Mouse (Mus musculus) neural tube, embryonic 14.5 days (tissue): ENCODE results near the gene Prm1. TPM values are rescaled to one million over a fixed set of nuclear protein-coding genes. Genes with fewer than 3 reads are reported as not detected.

Experiments
- ATAC-seq: fragments of 200-750 bp; cut with Nextera tagmentation; 2 replicates; pipeline ENCODE4 v1.8.0; 2017; ENCODE audit warnings: low read depth, mild to moderate bottlenecking, moderate TSS enrichment, moderate library complexity
- H3K27ac ChIP-seq: fragments of 300-500 bp; sonication (generic); 2 replicates; pipeline ENCODE4 v1.5.1; 2014; ENCODE audit warnings: low read depth, mild to moderate bottlenecking, control low read depth, low read length, moderate library complexity, mixed read lengths
- H3K27me3 ChIP-seq: fragments of 300-500 bp; sonication (generic); 2 replicates; pipeline ENCODE4 v1.6.1; 2014; ENCODE audit warnings: low read length; ENCODE audit not compliant: control insufficient read depth, insufficient read depth
- H3K36me3 ChIP-seq: fragments of 300-500 bp; sonication (generic); 2 replicates; pipeline ENCODE4 v1.6.1; 2014; ENCODE audit warnings: low read length, mixed read lengths; ENCODE audit not compliant: control insufficient read depth, insufficient read depth
- H3K4me1 ChIP-seq: fragments of 300-500 bp; sonication (generic); 2 replicates; pipeline ENCODE4 v1.6.1; 2014; ENCODE audit warnings: low read length; ENCODE audit not compliant: control insufficient read depth, insufficient read depth
- H3K4me2 ChIP-seq: fragments of 300-500 bp; sonication (generic); 2 replicates; pipeline ENCODE4 v1.6.1; 2014; ENCODE audit warnings: mild to moderate bottlenecking, low read depth, low read length, control low read depth
- H3K4me3 ChIP-seq: fragments of 300-500 bp; sonication (generic); 2 replicates; pipeline ENCODE4 v1.5.1; 2014; ENCODE audit warnings: low read depth, low read length, control low read depth, mixed read lengths
- H3K9ac ChIP-seq: fragments of 300-500 bp; sonication (generic); replicated peaks from 2 replicates; pipeline ENCODE4 v1.6.1; 2014; ENCODE audit warnings: low read depth, mild to moderate bottlenecking, control low read depth, low read length, mixed read lengths
- H3K9me3 ChIP-seq: fragments of 300-500 bp; sonication (generic); 2 replicates; pipeline ENCODE4 v1.6.1; 2016; ENCODE audit warnings: low read length; ENCODE audit not compliant: control insufficient read depth
- WGBS: fragments of 180-500 bp; shearing (Covaris S2); extraction: QIAGEN DNeasy Blood & Tissue Kit; methylation state at CpG from one replicate; pipeline ENCODE4 v1.1.7; 2014; 5-methylcytosine and 5-hydroxymethylcytosine counted together
- polyA plus RNA-seq: library from polyadenylated mRNA; unstranded; fragments of >200 nt; fragmentation: Nextera tagmentation; extraction: Ambion mirVana; gene quantifications from 2 replicates; pipeline ENCODE4 v1.2.1, GENCODE M21; 2014

Prm1 gene
- polyA plus RNA-seq, 1 experiment from 2014 or later, result not detected

DNA sequence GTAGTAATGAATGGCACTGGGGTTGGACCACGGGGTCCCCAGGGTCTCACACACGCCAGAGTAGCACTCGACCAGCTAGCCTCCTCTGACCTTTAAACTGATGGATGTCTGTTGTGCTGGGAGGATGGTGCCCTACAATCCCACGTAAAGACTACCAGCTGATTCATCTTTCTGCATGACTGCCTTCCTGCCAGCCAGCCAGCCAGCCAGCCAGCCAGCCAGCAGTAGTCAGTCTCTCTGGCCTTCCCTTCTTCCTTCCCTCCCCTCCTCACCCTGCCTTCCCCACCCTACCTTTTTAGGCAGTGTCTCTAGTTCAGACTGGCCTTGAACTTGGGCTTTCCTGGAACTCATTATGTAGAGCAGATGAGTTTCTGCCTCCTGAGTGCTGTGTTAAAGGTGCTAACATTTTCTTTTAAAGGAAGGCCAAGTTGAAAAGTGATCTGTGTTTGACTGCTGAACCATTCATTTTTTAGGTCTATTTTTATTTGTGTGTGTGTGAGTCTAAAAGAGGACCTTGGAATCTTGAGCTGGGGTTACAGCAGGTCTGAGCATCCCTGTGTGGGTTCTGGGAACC, 36.7 kb upstream of the Prm1 start:
- Histone ChIP-seq H3K36me3 (no peaks in the 10 kb centered on the region), H3K9ac (no peak overlapping the region), H3K4me1 (no peaks in the 10 kb centered on the region), H3K4me2 (no peak overlapping the region), H3K27ac (no peak overlapping the region), H3K27me3 (no peaks in the 10 kb centered on the region), H3K9me3 (no peaks in the 10 kb centered on the region), H3K4me3 (no peak overlapping the region)
- ATAC-seq, result no peak
- 56% methylated on average over 4 of the region's 4 CpGs for WGBS

DNA sequence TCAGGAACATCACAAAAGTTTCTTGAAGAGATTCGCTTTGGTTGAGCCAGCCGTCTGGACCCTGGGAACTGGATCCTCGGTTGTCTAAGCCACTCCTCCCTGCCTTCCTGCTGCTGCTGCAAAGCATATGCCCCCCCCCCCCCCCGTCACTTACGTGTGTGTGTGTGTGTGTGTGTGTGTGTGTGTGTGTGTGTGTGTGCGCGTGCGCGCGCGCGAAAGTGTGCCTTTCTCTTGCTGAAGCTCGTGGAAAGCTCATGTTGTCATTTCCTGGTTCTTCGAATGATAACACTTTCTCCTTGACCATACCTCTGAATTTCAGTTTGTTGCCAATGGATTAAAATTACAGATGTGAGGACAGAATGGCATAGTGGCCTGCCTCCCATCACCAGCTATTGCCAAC, 34.4 kb upstream of the Prm1 start:
- Histone ChIP-seq H3K4me2 (no peak overlapping the region), H3K9ac (no peak overlapping the region), H3K27ac (no peak overlapping the region), H3K36me3 (no peaks in the 10 kb centered on the region), H3K27me3 (no peaks in the 10 kb centered on the region), H3K9me3 (no peaks in the 10 kb centered on the region), H3K4me1 (no peaks in the 10 kb centered on the region), H3K4me3 (no peak overlapping the region)
- WGBS, result 96% methylated on average over 12 of the region's 14 CpGs
- no peak for ATAC-seq

DNA sequence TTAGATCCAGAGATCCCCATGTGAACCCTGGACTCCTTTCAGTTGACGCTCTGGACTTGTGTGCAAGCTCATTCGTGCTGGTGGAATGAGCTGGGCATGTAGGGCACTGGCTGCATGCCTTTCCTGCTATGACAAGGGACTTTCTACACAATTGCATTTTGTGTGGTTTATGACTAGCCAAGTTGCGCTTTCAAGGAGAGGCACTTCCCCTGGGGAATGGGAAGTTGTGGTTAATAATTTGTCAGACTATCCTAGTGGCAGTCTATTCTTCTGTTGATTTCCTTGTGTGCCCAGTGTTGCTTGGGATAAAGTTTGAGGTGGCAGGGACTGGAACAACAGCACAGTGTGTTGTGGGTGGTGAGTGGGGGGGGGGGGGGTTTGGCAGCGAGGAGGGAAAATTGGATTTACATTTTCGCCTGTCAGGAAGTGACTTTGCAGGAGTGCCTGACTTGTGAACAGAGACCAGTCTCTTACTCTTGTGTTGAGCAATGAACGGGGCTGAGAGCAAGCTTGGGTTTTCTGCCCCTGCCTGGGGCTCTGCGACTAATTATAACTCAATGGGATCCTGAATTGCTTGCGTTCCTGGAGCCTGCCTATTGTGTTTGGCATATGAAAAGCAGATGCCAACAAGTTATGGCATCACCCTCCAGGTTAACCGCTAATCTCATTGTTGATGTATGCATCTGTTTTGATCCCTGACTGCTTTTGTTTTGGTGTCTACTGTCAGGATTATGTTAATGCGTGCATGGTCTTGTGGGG, 33.0 kb upstream of the Prm1 start:
- Histone ChIP-seq H3K4me2 (no peak overlapping the region), H3K27me3 (no peaks in the 10 kb centered on the region), H3K9me3 (no peaks in the 10 kb centered on the region), H3K27ac (no peak overlapping the region), H3K36me3 (no peaks in the 10 kb centered on the region), H3K4me1 (no peaks in the 10 kb centered on the region), H3K4me3 (no peak overlapping the region), H3K9ac (no peak overlapping the region)
- WGBS, result 36% methylated on average over 10 of the region's 10 CpGs
- ATAC-seq, result no peak

- ATAC-seq, result no peak
- Histone ChIP-seq H3K4me3 (no peak overlapping the region), H3K27ac (no peak overlapping the region), H3K4me2 (no peak overlapping the region), H3K4me1 (no peaks in the 10 kb centered on the region), H3K36me3 (no peaks in the 10 kb centered on the region), H3K9ac (no peak overlapping the region), H3K9me3 (no peaks in the 10 kb centered on the region), H3K27me3 (no peaks in the 10 kb centered on the region)
- 78% methylated on average over 1 of the region's 1 CpGs for WGBS
These were observed 32.3 kb upstream of the Prm1 start for GRCm38 (mm10) chr16:10837903-10838302.

- WGBS, result 78% methylated on average over 3 of the region's 3 CpGs
These were observed 31.6 kb upstream of the Prm1 start for GRCm38 (mm10) chr16:10837250-10837649.

GRCm38 (mm10) chr16:10836388-10836787, 30.7 kb upstream of the Prm1 start:
- H3K27ac ChIP-seq, result no peak overlapping the region
- no peak overlapping the region for H3K4me2 ChIP-seq
- no peaks in the 10 kb centered on the region for H3K9me3 ChIP-seq
- H3K4me3 ChIP-seq, result no peak overlapping the region
- no peaks in the 10 kb centered on the region for H3K27me3 ChIP-seq
- H3K36me3 ChIP-seq, result no peaks in the 10 kb centered on the region
- H3K4me1 ChIP-seq, result no peaks in the 10 kb centered on the region
- no peak overlapping the region for H3K9ac ChIP-seq
- ATAC-seq, result no peak
- WGBS, result 92% methylated on average over 3 of the region's 3 CpGs

More at GRCm38 (mm10) chr16:10837250-10837649, 31.6 kb upstream of the Prm1 start:
- Histone ChIP-seq H3K4me3 (no peak overlapping the region), H3K36me3 (no peaks in the 10 kb centered on the region), H3K9me3 (no peaks in the 10 kb centered on the region), H3K9ac (no peak overlapping the region), H3K4me2 (no peak overlapping the region), H3K4me1 (no peaks in the 10 kb centered on the region), H3K27me3 (no peaks in the 10 kb centered on the region), H3K27ac (no peak overlapping the region)
- ATAC-seq, result no peak

DNA sequence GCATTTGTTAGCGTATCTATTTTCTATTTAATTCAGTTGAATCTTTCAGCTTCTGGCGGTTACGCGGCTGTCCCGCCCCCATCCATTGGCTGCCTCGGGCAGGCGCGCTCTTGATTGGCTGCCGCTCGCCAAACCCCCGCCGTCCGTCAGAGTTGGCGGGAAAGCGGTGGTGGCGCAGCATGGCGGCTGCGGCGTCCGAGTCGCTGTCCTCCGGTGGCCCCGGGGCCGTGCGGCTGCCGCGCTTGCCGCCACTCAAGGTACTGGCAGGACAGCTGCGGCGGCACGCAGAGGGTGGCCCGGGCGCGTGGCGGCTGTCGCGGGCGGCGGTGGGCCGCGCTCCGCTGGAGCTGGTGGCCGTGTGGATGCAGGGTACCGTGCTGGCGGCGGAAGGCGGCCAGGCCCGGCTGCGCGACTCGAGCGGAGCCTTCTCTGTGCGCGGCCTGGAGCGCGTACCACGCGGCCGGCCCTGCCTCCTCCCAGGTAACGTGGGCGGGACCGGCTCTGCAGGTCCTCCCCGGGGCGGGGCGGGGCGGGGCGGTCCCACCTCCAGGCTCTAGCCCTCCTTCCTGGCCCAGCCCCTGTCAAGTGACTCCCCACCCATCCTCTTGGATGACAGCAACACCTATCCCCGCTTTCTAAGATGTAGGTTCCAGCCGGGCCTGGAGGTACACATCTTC, 29.4 kb upstream of the Prm1 start, which contains the start of gene Rmi2:
TSS of gene Rmi2 (plus strand) at position 149 of the 677 bp plus-strand sequence.
- peak within 1 kb of the TSS; percentile 37; the same call in 1 of the 2 replicates for H3K9ac ChIP-seq
- H3K4me1 ChIP-seq, result no peaks in the 10 kb centered on the region
- H3K9me3 ChIP-seq, result no peaks in the 10 kb centered on the region
- H3K4me3 ChIP-seq, result peak within 1 kb of the TSS; percentile 68
- no peaks in the 10 kb centered on the region for H3K36me3 ChIP-seq
- peak within 1 kb of the TSS; percentile 95 for H3K4me2 ChIP-seq
- under 1% methylated on average over 48 of the region's 69 CpGs for WGBS
- no peak within 1 kb of the TSS for H3K27ac ChIP-seq
- H3K27me3 ChIP-seq, result no peaks in the 10 kb centered on the region
- peak; percentile 96 for ATAC-seq

DNA sequence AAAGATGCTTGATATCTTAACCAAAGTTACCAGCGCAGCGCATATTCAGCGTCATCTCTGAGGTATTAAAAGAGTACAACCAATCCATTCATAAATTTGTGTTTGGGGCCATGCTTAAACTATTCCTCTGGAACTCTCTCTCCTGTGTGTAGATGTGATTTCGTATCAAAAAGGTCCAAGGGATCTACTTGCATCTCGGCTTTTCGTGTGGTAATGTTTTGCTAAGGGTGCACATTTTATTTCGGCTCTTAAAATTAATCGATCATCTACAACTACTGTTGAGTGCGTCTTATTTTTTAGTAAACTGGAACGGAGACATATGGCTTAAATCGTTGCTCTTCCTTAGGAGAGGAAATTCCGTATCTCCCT, 28.9 kb upstream of the Prm1 start:
- no peaks in the 10 kb centered on the region for H3K27me3 ChIP-seq
- H3K4me2 ChIP-seq, result peak overlapping the region; percentile 95
- no peak for ATAC-seq
- H3K4me3 ChIP-seq, result peak overlapping the region; percentile 68
- no peaks in the 10 kb centered on the region for H3K36me3 ChIP-seq
- H3K4me1 ChIP-seq, result no peaks in the 10 kb centered on the region
- H3K27ac ChIP-seq, result no peak overlapping the region
- H3K9ac ChIP-seq, result no peak overlapping the region
- WGBS, result 8% methylated on average over 12 of the region's 12 CpGs
- H3K9me3 ChIP-seq, result no peaks in the 10 kb centered on the region

- Histone ChIP-seq H3K4me3 (no peak overlapping the region), H3K9ac (no peak overlapping the region), H3K4me1 (no peaks in the 10 kb centered on the region), H3K9me3 (no peaks in the 10 kb centered on the region), H3K27me3 (no peaks in the 10 kb centered on the region), H3K27ac (no peak overlapping the region), H3K4me2 (no peak overlapping the region), H3K36me3 (no peaks in the 10 kb centered on the region)
- 75% methylated on average over 4 of the region's 4 CpGs for WGBS
- no peak for ATAC-seq
These were observed 22.8 kb upstream of the Prm1 start for GRCm38 (mm10) chr16:10828461-10828805.
